Mouse (Mus musculus): ENCODE measurements around the gene Cd72. TPM values are rescaled to one million over a fixed set of nuclear protein-coding genes. Genes with fewer than 3 reads are reported as not detected.
A peak's percentile ranks its signal among the peaks of the same experiment; 100 is the strongest.

Cd72 gene
- total RNA-seq, 2 experiments from 2014 or later: 1.9 to 3.2 TPM

DNA sequence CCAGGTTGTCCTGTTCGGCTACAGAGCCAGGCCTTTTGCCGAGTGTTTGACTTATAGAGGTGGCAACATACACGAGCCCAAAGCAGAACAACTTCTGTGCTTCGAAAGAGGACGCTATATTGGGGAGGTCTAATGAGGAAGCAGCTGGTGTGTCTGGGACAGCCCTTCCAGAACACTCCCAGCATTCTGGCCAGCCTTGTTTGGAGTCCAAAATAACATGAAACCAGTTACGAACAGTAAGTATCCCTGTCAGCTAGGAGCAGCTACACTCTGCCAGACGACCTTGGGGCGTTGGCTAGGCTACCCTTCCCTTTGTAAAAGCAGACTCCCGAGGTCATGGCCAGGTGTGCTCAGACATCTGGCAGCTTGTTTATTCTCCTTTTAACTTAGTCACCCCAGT is 52.2 kb downstream of the Cd72 start:
- peak; percentile 54 for DNase-seq

DNA sequence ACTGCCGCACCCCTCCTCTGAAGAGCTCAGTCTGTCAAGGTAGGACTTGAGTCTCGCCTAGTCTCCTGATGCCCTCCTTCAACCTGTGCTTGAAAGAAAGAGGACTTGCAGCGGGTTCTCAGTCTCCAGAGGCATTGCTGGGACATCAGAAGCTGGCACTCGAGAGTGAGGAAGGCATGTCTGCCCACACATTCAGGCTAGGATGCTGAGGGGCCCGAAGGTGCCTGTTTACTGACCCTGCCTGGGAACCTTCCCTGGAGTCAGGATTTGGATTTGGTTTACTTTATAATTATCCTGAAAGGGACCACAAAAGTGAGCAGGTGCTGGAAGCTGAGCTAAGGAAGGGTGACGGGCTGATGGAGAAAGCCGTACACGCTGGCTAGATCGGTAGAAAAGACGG is 52.9 kb downstream of the Cd72 start:
- no peak for DNase-seq

GRCm38 (mm10) chr4:43400976-43401375 is 53.5 kb downstream of the Cd72 start:
- no peak for DNase-seq

- no peak for DNase-seq
Observed at GRCm38 (mm10) chr4:43399391-43400131, 54.9 kb downstream of the Cd72 start.

DNA sequence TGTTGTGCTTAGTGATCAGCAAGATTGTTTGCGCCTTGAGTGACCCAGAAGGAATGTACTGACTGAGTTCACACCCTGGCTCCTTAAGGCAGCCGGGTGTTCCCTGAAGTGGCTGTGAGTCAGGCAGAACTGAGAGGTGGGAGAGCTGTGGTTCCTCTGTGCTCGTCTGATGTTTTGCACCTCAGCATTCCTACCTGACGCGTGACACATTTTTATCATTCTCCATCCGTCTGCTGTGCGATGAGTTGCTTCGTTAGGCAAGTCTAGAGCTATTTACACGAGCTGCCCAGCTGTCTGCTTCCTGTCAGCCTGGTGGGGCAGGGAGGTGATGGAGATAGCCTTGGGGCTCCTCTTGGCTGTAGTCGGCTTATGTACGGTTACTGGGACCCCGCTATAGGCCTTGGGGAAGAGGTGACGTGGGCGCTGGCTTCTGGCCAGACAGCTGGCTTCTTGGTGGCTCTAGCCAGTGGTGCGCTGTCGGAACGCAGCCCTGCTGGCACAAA is 55.5 kb downstream of the Cd72 start:
- DNase-seq: peak; percentile 83

DNA sequence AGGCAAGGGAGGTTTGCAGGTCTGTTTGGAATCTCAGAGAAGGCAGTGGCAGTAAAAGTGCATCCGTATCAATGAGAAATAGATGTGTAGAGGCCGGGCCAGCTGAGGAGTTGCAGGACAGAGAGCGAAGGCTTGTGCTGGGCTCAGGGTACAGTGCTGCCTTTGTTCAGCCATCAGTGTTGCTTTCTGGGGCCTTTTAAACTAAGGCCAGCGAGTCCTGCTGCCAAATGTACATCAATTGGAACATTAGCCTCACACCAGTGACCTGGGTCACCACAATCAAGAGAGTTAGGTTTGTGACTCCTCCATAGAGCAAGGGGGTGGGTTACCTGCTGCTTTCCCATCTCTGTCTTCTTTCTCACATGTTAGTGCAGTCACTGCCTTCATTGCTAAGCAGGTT is 56.4 kb downstream of the Cd72 start:
- no peak for DNase-seq

Other genes starting within 250 kb of the Cd72 start
- gene Atp8b5, start 187.5 kb downstream of the Cd72 start, total RNA-seq (2021): under 1 TPM; 0.36 to 0.73 TPM
- gene Rusc2, start 72.6 kb downstream of the Cd72 start, total RNA-seq (2021): 10 to 100 TPM; 29.9 to 32.1 TPM
- gene Fam166b, start 25.5 kb downstream of the Cd72 start, total RNA-seq (2021): under 1 TPM; 0.27 to 0.97 TPM
- 10 to 100 TPM; 55.3 to 58.2 TPM for gene Tesk1, start 12.7 kb downstream of the Cd72 start, total RNA-seq (2021)
- under 1 TPM; 0.51 to 0.64 TPM for gene Sit1, start 29.1 kb upstream of the Cd72 start, total RNA-seq (2021)
- gene Ccdc107, start 38.3 kb upstream of the Cd72 start, total RNA-seq (2021): 10 to 100 TPM; 41.1 to 45.5 TPM
- 10 to 100 TPM in 1 of 2 experiments, 1 to 10 TPM in 1; 6.2 to 10.9 TPM for gene Arhgef39, start 45.1 kb upstream of the Cd72 start, total RNA-seq (2021)
- under 1 TPM; 0.76 to 0.90 TPM for gene Car9, start 52.3 kb upstream of the Cd72 start, total RNA-seq (2021)
- 100 to 1,000 TPM; 203 to 822 TPM for gene Tpm2, start 69.1 kb upstream of the Cd72 start, total RNA-seq (2021)
- 100 to 1,000 TPM in 1 of 2 experiments, 10 to 100 TPM in 1; 90.4 to 108 TPM for gene Creb3, start 107.7 kb upstream of the Cd72 start, total RNA-seq (2021)
- 100 to 1,000 TPM; 171 to 192 TPM for gene Tln1, start 108.1 kb upstream of the Cd72 start, total RNA-seq (2021)
- gene Rgp1, start 124.1 kb upstream of the Cd72 start, total RNA-seq (2021): 10 to 100 TPM; 41.7 to 54.1 TPM
- gene Gba2, start 124.2 kb upstream of the Cd72 start, total RNA-seq (2021): 10 to 100 TPM; 10.5 to 15.4 TPM
- 1 to 10 TPM; 1.8 to 1.9 TPM for gene Msmp, start 129.9 kb upstream of the Cd72 start, total RNA-seq (2021)
- 10 to 100 TPM; 30.1 to 48.3 TPM for gene Npr2, start 177.3 kb upstream of the Cd72 start, total RNA-seq (2021)
- under 1 TPM; 0.57 to 0.79 TPM for gene Spag8, start 199.0 kb upstream of the Cd72 start, total RNA-seq (2021)
- gene Hint2, start 201.8 kb upstream of the Cd72 start, total RNA-seq (2021): 100 to 1,000 TPM; 106 to 111 TPM
- gene Tmem8b, start 214.3 kb upstream of the Cd72 start, total RNA-seq (2021): 10 to 100 TPM in 1 of 2 experiments, 1 to 10 TPM in 1; 6.6 to 10.7 TPM
- gene Fam221b, start 214.5 kb upstream of the Cd72 start, total RNA-seq (2021): under 1 TPM; 0.15 to 0.36 TPM
- gene Olfr70, start 246.2 kb upstream of the Cd72 start, total RNA-seq (2021): not detected

Data from adrenal gland, postnatal 10 days (tissue).